Mouse (Mus musculus): Measurements from ENCODE around the gene Dot1l. TPM values are rescaled to one million over a fixed set of nuclear protein-coding genes. Genes with fewer than 3 reads are reported as not detected.
A peak's percentile ranks its signal among the peaks of the same experiment; 100 is the strongest.

Gene Dot1l
- total RNA-seq, 2 experiments from 2014 or later = 19.9 to 23.1 TPM

GRCm38 (mm10) chr10:80785963-80786362, 31.0 kb downstream of the Dot1l start:
- no peak for TF ChIP-seq CTCF (IDR thresholded peaks at IDR 0.05)
- Histone ChIP-seq H3K4me3 (no peak overlapping the region), H3K27ac (peak overlapping the region; percentile 69; the same call in 1 of the 2 replicates)
- intact Hi-C loops (cut with DNase I) = no loop called here
- no peak for DNase-seq

- no peak overlapping the region for H3K27ac ChIP-seq
- no peak overlapping the region for H3K4me3 ChIP-seq
- intact Hi-C loops (cut with DNase I) = no loop called here
- no peak for DNase-seq
- TF ChIP-seq CTCF (IDR thresholded peaks at IDR 0.05) = no peak
Measured at GRCm38 (mm10) chr10:80787517-80787916, 32.5 kb downstream of the Dot1l start.

- Histone ChIP-seq H3K27ac (no peak overlapping the region), H3K4me3 (no peak overlapping the region)
- no peak for TF ChIP-seq CTCF (IDR thresholded peaks at IDR 0.05)
- intact Hi-C loops (cut with DNase I) = no loop called here
- no peak for DNase-seq
Measured at GRCm38 (mm10) chr10:80790761-80791404, 35.9 kb downstream of the Dot1l start.

GRCm38 (mm10) chr10:80791476-80792174, 36.6 kb downstream of the Dot1l start:
- intact Hi-C loops (cut with DNase I) = no loop called here
- no peak for TF ChIP-seq CTCF (IDR thresholded peaks at IDR 0.05)
- no peak for DNase-seq
- peak overlapping the region; percentile 6; the same call in 1 of the 2 replicates for H3K27ac ChIP-seq
- no peak overlapping the region for H3K4me3 ChIP-seq

- Histone ChIP-seq H3K4me3 (no peak overlapping the region), H3K27ac (peak overlapping the region; percentile 28; the same call in 1 of the 2 replicates)
- intact Hi-C loops (cut with DNase I) = no loop called here
- no peak for DNase-seq
- TF ChIP-seq CTCF (IDR thresholded peaks at IDR 0.05) = no peak
Measured at GRCm38 (mm10) chr10:80792175-80793032, 37.4 kb downstream of the Dot1l start.

- no peak overlapping the region for H3K4me3 ChIP-seq
- DNase-seq = peak; percentile 64
- peak overlapping the region; percentile 28; the same call in 1 of the 2 replicates for H3K27ac ChIP-seq
- intact Hi-C loops (cut with DNase I) = no loop called here
- TF ChIP-seq CTCF (IDR thresholded peaks at IDR 0.05) = no peak
Measured at GRCm38 (mm10) chr10:80793033-80793784, 38.2 kb downstream of the Dot1l start.

GRCm38 (mm10) chr10:80793803-80794202, 38.8 kb downstream of the Dot1l start:
- peak overlapping the region; percentile 28; the same call in 1 of the 2 replicates for H3K27ac ChIP-seq
- DNase-seq = no peak
- no peak for TF ChIP-seq CTCF (IDR thresholded peaks at IDR 0.05)
- intact Hi-C loops (cut with DNase I) = no loop called here
- no peak overlapping the region for H3K4me3 ChIP-seq

GRCm38 (mm10) chr10:80794750-80795149, 39.7 kb downstream of the Dot1l start:
- Histone ChIP-seq H3K4me3 (no peak overlapping the region), H3K27ac (no peak overlapping the region)
- intact Hi-C loops (cut with DNase I) = no loop called here
- no peak for DNase-seq
- no peak for TF ChIP-seq CTCF (IDR thresholded peaks at IDR 0.05)

GRCm38 (mm10) chr10:80796307-80796848, 41.4 kb downstream of the Dot1l start:
- H3K4me3 ChIP-seq = peak overlapping the region; percentile 84

GRCm38 (mm10) chr10:80797186-80798149, 42.5 kb downstream of the Dot1l start:
- Histone ChIP-seq H3K27ac (peak overlapping the region; percentile 99), H3K4me3 (peak overlapping the region; percentile 84)
- no peak for TF ChIP-seq CTCF (IDR thresholded peaks at IDR 0.05)
- no peak for DNase-seq
- intact Hi-C loops (cut with DNase I) = no loop called here

More at GRCm38 (mm10) chr10:80796307-80796848, 41.4 kb downstream of the Dot1l start:
- no peak for TF ChIP-seq CTCF (IDR thresholded peaks at IDR 0.05)
- H3K27ac ChIP-seq = peak overlapping the region; percentile 99
- intact Hi-C loops (cut with DNase I) = no loop called here
- DNase-seq = no peak
